Mouse (Mus musculus) intestine, postnatal 0 days (tissue): ENCODE data around the gene Hnrnpc. TPM values are rescaled to one million over a fixed set of nuclear protein-coding genes. Genes with fewer than 3 reads are reported as not detected.
"Not testable (repeated sequence)": the region's sequence is repeated elsewhere in the genome, so short reads cannot be mapped to it uniquely, and the experiment has no call there.

Experiments
- ATAC-seq: fragments of 200-750 bp; cut with Nextera tagmentation; 2 replicates; pipeline ENCODE4 v1.8.0; 2017; ENCODE audit warnings: mild to moderate bottlenecking, moderate TSS enrichment, moderate library complexity
- H3K27ac ChIP-seq: fragments of 300-500 bp; sonication (generic); 2 replicates; pipeline ENCODE4 v1.5.1; 2014; ENCODE audit warnings: mild to moderate bottlenecking, low read depth, low read length, moderate library complexity
- H3K27me3 ChIP-seq: fragments of 300-500 bp; sonication (generic); replicated peaks from 2 replicates; pipeline ENCODE4 v1.6.1; 2014; ENCODE audit warnings: low read length, mixed read lengths; ENCODE audit not compliant: control insufficient read depth, insufficient read depth
- H3K36me3 ChIP-seq: fragments of 300-500 bp; sonication (generic); 2 replicates; pipeline ENCODE4 v1.6.1; 2014; ENCODE audit warnings: mild to moderate bottlenecking, moderate library complexity; ENCODE audit not compliant: control insufficient read depth, insufficient read depth
- H3K4me1 ChIP-seq: fragments of 300-500 bp; sonication (generic); replicated peaks from 2 replicates; pipeline ENCODE4 v1.6.1; 2014; ENCODE audit warnings: antibody characterized with exemption, low read length, mixed read lengths; ENCODE audit not compliant: control insufficient read depth, insufficient read depth
- H3K4me2 ChIP-seq: fragments of 300-500 bp; sonication (generic); replicated peaks from 2 replicates; pipeline ENCODE4 v1.6.1; 2014; ENCODE audit warnings: low read depth, mild to moderate bottlenecking, moderate library complexity
- H3K4me3 ChIP-seq: fragments of 300-500 bp; sonication (generic); 2 replicates; pipeline ENCODE4 v1.5.1; 2014; ENCODE audit warnings: low read depth, low read length
- H3K9ac ChIP-seq: fragments of 300-500 bp; sonication (generic); 2 replicates; pipeline ENCODE4 v1.6.1; 2014; ENCODE audit warnings: mild to moderate bottlenecking, low read depth, low read length
- H3K9me3 ChIP-seq: fragments of 300-500 bp; sonication (generic); 2 replicates; pipeline ENCODE4 v1.6.1; 2016; ENCODE audit warnings: mixed run types; ENCODE audit not compliant: control insufficient read depth
- CTCF ChIP-seq: sonication (generic); IDR thresholded peaks from 2 replicates; pipeline ENCODE4 v1.5.1; 2016; ENCODE audit warnings: low read depth, mild to moderate bottlenecking, control low read depth, antibody characterized with exemption, moderate library complexity
- WGBS: fragments of 180-500 bp; shearing (Covaris S2); extraction: QIAGEN DNeasy Blood & Tissue Kit; methylation state at CpG from one replicate; pipeline ENCODE4 v1.1.7; 2014; 5-methylcytosine and 5-hydroxymethylcytosine counted together
- polyA plus RNA-seq: library from polyadenylated mRNA; unstranded; fragments of >200 nt; fragmentation: Nextera tagmentation; extraction: Ambion mirVana; gene quantifications from 2 replicates; pipeline ENCODE4 v1.2.1, GENCODE M21; 2015

Hnrnpc gene
- polyA plus RNA-seq, 1 experiment from 2014 or later = 153 TPM

GRCm38 (mm10) chr14:52071599-52072137 lies 32.2 kb downstream of the Hnrnpc start:
- H3K4me1 ChIP-seq = no peaks in the 10 kb centered on the region
- H3K4me2 ChIP-seq = no peak overlapping the region
- no peaks in the 10 kb centered on the region for H3K27me3 ChIP-seq
- H3K9me3 ChIP-seq = no peaks in the 10 kb centered on the region
- H3K4me3 ChIP-seq = no peak overlapping the region
- TF ChIP-seq CTCF = no peak
- no peak for ATAC-seq
- no peak overlapping the region for H3K27ac ChIP-seq
- H3K9ac ChIP-seq = no peak overlapping the region
- H3K36me3 ChIP-seq = peaks cover 50% of the 10 kb centered on the region
- whole genome bisulfite sequencing = 91% methylated on average over 15 of the region's 15 CpGs

- no peak for TF ChIP-seq CTCF
- Histone ChIP-seq H3K4me2 (no peak overlapping the region), H3K27me3 (no peaks in the 10 kb centered on the region), H3K9ac (no peak overlapping the region), H3K9me3 (no peaks in the 10 kb centered on the region), H3K36me3 (peaks cover under 1% of the 10 kb centered on the region; the same call in 1 of the 2 replicates), H3K4me3 (no peak overlapping the region), H3K27ac (no peak overlapping the region), H3K4me1 (no peaks in the 10 kb centered on the region)
- ATAC-seq = no peak
- 53% methylated on average over 4 of the region's 4 CpGs for whole genome bisulfite sequencing
These were observed 37.7 kb downstream of the Hnrnpc start for GRCm38 (mm10) chr14:52066135-52066534.

- 85% methylated on average over 8 of the region's 8 CpGs for WGBS
- no peak overlapping the region for H3K27ac ChIP-seq
- no peaks in the 10 kb centered on the region for H3K36me3 ChIP-seq
- no peak overlapping the region for H3K9ac ChIP-seq
- TF ChIP-seq CTCF = no peak
- no peak for ATAC-seq
- H3K4me2 ChIP-seq = no peak overlapping the region
- no peaks in the 10 kb centered on the region for H3K4me1 ChIP-seq
- H3K4me3 ChIP-seq = no peak overlapping the region
- no peaks in the 10 kb centered on the region for H3K9me3 ChIP-seq
- no peaks in the 10 kb centered on the region for H3K27me3 ChIP-seq
These were observed 42.0 kb downstream of the Hnrnpc start for GRCm38 (mm10) chr14:52061798-52062197.

- WGBS = 81% methylated on average over 1 of the region's 1 CpGs
- TF ChIP-seq CTCF = no peak
- H3K4me2 ChIP-seq = no peak overlapping the region
These were observed 43.0 kb downstream of the Hnrnpc start for GRCm38 (mm10) chr14:52060800-52061199.

DNA sequence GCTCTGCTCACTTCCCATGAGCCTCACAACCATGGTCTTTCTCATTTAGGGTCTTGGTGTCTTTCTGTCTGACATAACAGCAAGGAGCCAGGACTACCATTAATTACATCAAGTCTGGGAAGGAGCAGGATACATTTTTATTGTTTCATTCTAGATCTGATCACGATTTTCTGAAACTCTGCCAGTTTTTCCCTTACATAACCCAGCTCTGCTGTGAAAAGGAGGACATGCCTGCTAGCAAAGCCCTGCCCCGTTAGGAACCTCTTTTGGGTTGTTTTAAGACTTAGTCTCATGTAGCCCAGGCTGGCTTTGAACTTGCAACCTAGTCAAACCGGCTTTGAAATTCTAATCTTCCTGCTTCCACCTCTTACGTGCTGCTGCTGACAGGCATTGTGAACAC lies 43.8 kb downstream of the Hnrnpc start:
- H3K36me3 ChIP-seq = no peaks in the 10 kb centered on the region
- TF ChIP-seq CTCF = no peak
- ATAC-seq = no peak
- H3K9me3 ChIP-seq = no peaks in the 10 kb centered on the region
- H3K27ac ChIP-seq = no peak overlapping the region
- H3K4me1 ChIP-seq = no peaks in the 10 kb centered on the region
- H3K9ac ChIP-seq = no peak overlapping the region
- 58% methylated on average over 4 of the region's 4 CpGs for WGBS
- no peak overlapping the region for H3K4me3 ChIP-seq
- H3K4me2 ChIP-seq = no peak overlapping the region
- H3K27me3 ChIP-seq = no peaks in the 10 kb centered on the region

More at GRCm38 (mm10) chr14:52060800-52061199, 43.0 kb downstream of the Hnrnpc start:
- no peak overlapping the region for H3K4me3 ChIP-seq
- no peak overlapping the region for H3K27ac ChIP-seq
- no peaks in the 10 kb centered on the region for H3K36me3 ChIP-seq
- no peaks in the 10 kb centered on the region for H3K4me1 ChIP-seq
- ATAC-seq = no peak
- no peaks in the 10 kb centered on the region for H3K9me3 ChIP-seq
- no peak overlapping the region for H3K9ac ChIP-seq
- H3K27me3 ChIP-seq = no peaks in the 10 kb centered on the region

DNA sequence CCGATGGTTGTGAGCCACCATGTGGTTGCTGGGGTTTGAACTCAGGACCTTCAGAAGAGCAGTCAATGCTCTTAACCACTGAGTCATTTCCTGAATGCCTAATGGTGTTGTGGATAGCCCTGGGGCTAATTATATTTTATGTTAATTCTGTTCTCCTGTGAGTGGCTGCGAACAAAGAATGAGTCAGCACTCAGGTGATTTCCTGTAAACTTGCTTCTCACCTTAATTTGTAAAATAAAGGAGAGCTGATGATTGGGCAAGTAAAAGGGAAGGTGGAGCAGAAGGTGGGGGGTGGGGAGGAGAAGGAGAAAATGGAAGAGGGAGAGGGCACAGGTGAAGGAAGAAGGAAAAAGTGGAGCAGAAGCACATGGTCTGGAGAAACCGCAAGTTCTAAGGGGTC lies 51.1 kb downstream of the Hnrnpc start:
- not testable (repeated sequence) for H3K4me1 ChIP-seq, H3K4me3 ChIP-seq, H3K9ac ChIP-seq, H3K27ac ChIP-seq, H3K4me2 ChIP-seq, H3K27me3 ChIP-seq, H3K36me3 ChIP-seq, ATAC-seq, H3K9me3 ChIP-seq
- 87% methylated on average over 3 of the region's 3 CpGs for WGBS
